Mouse (Mus musculus) spleen, adult 2 months (tissue): ENCODE results near the gene Npb.

Source experiments
- CTCF ChIP-seq: fragments of 200-500 bp; IDR thresholded peaks from 2 replicates; pipeline ENCODE4 v1.5.1; 2011; ENCODE audit warnings: mild to moderate bottlenecking, inconsistent platforms; ENCODE audit not compliant: insufficient read depth, insufficient read length, insufficient replicate concordance; ENCODE audit errors: extremely low read depth
- POLR2A ChIP-seq: fragments of 200-500 bp; IDR thresholded peaks from 2 replicates; pipeline ENCODE4 v1.6.1; 2011; ENCODE audit warnings: low read depth, low read length, inconsistent platforms

DNA sequence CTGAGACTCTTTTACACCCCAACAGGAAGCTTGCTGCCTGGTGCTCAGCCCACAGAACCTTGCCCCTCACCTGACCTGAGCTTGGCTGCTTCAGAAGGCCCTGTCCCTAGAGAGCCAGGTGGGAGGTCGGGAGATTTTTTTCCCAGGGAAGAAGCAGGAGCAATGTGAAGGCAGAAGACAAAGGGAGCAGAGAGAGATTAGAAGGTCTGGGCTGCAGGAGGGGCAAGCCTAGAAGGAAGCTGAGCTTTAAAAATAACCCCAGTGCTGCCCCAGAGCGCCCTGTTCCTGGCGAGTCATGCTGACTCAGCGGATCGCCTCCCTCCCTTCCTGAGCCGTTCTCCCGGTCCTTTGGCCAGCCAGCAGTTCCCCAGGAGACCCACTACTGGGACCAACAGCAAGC lies 21.6 kb downstream of the Npb start:
- TF ChIP-seq CTCF (no peak), POLR2A (no peak)
